Mouse (Mus musculus): Measurements from ENCODE around the gene Pllp. TPM values are rescaled to one million over a fixed set of nuclear protein-coding genes. Genes with fewer than 3 reads are reported as not detected.

Pllp gene
- polyA plus RNA-seq, 1 experiment from 2014 or later: 1.5 TPM

DNA sequence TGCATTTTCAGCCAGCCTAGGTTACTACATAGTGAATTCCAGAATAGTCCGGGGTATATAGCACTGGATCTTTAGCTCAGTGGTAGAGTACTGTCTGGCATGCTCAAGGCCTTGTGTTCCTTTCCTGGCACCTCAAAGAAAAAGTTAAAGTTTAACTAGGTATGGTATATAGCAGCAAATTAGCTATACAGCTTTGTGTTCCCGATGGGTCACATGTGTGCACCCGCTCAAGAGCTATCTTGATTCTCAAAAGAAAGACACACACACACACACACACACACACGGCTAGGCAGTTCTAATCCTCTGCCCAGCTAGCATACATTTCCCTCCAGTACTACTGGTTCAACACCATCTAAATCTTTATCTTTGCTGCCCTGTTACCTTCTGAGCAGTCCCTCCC lies 35.7 kb downstream of the Pllp start:
- Histone ChIP-seq H3K27me3 (ENCODE audit: control insufficient read depth, insufficient read depth, low read length) (no peaks in the 10 kb centered on the region), H3K4me2 (ENCODE audit: low read depth, low read length) (no peak overlapping the region), H3K9ac (replicated peaks; ENCODE audit: low read length) (no peak overlapping the region), H3K9me3 (replicated peaks; ENCODE audit: control insufficient read depth, low read length) (no peaks in the 10 kb centered on the region), H3K36me3 (replicated peaks; ENCODE audit: control insufficient read depth, insufficient read depth, low read depth, low read length) (no peaks in the 10 kb centered on the region; the same call in 1 of the 2 replicates), H3K4me3 (ENCODE audit: low read depth, low read length) (no peak overlapping the region), H3K27ac (replicated peaks; ENCODE audit: low read depth, low read length) (no peak overlapping the region), H3K4me1 (ENCODE audit: control insufficient read depth, insufficient read depth, low read length) (no peaks in the 10 kb centered on the region)
- ATAC-seq (replicated peaks; ENCODE audit: insufficient number of reproducible peaks, low FRiP score, low TSS enrichment, low read depth): no peak; the same call in 1 of the 2 replicates
- WGBS: 93% methylated on average over 4 of the region's 4 CpGs
- no peak for DNase-seq (ENCODE audit: low spot score)

DNA sequence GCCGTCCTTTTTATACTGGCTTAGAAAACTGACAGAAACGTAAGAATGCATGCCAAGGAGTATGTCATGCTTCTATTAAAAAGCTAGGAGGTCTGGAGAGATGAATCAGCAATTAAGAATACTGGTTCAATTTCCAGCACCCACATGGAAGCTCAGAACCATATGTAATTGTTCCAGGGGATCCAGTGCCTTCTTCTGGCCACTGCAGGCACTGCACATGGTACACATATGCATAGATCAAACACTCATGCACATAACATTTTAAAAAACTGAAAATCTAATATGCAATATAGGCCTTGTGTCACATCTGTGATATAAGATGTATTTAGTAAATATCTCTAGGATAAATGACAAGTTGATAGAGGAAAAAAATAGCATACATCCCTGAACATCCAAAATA lies 38.0 kb downstream of the Pllp start:
- Histone ChIP-seq H3K9me3 (replicated peaks; ENCODE audit: control insufficient read depth, low read length) (no peaks in the 10 kb centered on the region), H3K27ac (replicated peaks; ENCODE audit: low read depth, low read length) (no peak overlapping the region), H3K27me3 (ENCODE audit: control insufficient read depth, insufficient read depth, low read length) (no peaks in the 10 kb centered on the region), H3K36me3 (replicated peaks; ENCODE audit: control insufficient read depth, insufficient read depth, low read depth, low read length) (no peaks in the 10 kb centered on the region; the same call in 1 of the 2 replicates), H3K4me2 (ENCODE audit: low read depth, low read length) (no peak overlapping the region), H3K4me1 (ENCODE audit: control insufficient read depth, insufficient read depth, low read length) (no peaks in the 10 kb centered on the region), H3K9ac (replicated peaks; ENCODE audit: low read length) (no peak overlapping the region), H3K4me3 (ENCODE audit: low read depth, low read length) (no peak overlapping the region)
- DNase-seq (ENCODE audit: low spot score) (no peak), ATAC-seq (replicated peaks; ENCODE audit: insufficient number of reproducible peaks, low FRiP score, low TSS enrichment, low read depth) (no peak)
- WGBS: 80% methylated on average over 2 of the region's 2 CpGs

DNA sequence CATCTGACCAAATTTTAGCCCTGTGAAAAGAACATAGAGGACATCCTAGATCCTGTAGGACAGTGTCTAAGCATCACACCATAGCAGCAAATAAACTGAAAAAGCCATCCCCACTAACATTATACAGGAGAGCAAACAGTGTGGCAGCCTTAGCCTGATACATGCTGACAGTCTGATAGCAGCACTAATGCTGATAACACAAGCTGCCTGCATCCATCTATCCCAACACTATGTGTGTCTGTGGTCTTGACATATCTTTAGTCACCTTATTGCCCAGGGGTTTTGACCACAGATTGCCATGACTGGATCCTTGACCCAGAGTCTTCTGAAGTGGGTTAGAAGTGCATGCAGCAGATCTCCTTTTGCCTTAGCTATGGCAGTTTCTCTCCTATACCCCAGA lies 41.1 kb downstream of the Pllp start:
- no peak for DNase-seq (ENCODE audit: low spot score)
- Histone ChIP-seq H3K27me3 (ENCODE audit: control insufficient read depth, insufficient read depth, low read length) (no peaks in the 10 kb centered on the region), H3K36me3 (replicated peaks; ENCODE audit: control insufficient read depth, insufficient read depth, low read depth, low read length) (no peaks in the 10 kb centered on the region; the same call in none of the 2 replicates), H3K9me3 (replicated peaks; ENCODE audit: control insufficient read depth, low read length) (no peaks in the 10 kb centered on the region), H3K4me2 (ENCODE audit: low read depth, low read length) (no peak overlapping the region), H3K4me1 (ENCODE audit: control insufficient read depth, insufficient read depth, low read length) (no peaks in the 10 kb centered on the region), H3K27ac (replicated peaks; ENCODE audit: low read depth, low read length) (no peak overlapping the region), H3K4me3 (ENCODE audit: low read depth, low read length) (no peak overlapping the region), H3K9ac (replicated peaks; ENCODE audit: low read length) (no peak overlapping the region)
- ATAC-seq (replicated peaks; ENCODE audit: insufficient number of reproducible peaks, low FRiP score, low TSS enrichment, low read depth): no peak

DNA sequence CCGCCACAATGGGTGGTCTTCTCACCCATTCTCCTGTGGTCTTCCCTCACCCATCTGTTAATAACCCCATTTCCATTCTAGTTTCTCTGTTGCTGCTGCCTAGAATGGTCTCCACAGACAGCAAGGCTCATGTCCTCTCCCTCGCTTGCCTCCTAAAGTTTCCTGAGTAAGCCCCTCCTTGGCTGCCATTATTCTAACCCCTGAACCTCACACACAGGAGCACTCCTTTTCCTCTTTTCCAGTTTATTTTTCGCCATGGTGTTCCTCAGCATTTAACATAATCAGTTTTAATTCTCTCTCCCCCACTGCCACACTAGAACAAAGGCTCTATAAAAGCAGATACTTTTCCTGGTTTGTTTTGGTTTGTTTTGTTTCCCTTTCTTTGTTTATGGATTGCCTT lies 43.1 kb downstream of the Pllp start:
- no peak overlapping the region for H3K27ac ChIP-seq (replicated peaks; ENCODE audit: low read depth, low read length)
- H3K4me3 ChIP-seq (ENCODE audit: low read depth, low read length): no peak overlapping the region
- ATAC-seq (replicated peaks; ENCODE audit: insufficient number of reproducible peaks, low FRiP score, low TSS enrichment, low read depth) (no peak), DNase-seq (ENCODE audit: low spot score) (no peak)
- WGBS: 86% methylated on average over 3 of the region's 3 CpGs
- H3K27me3 ChIP-seq (ENCODE audit: control insufficient read depth, insufficient read depth, low read length): no peaks in the 10 kb centered on the region
- no peaks in the 10 kb centered on the region for H3K4me1 ChIP-seq (ENCODE audit: control insufficient read depth, insufficient read depth, low read length)
- no peak overlapping the region for H3K4me2 ChIP-seq (ENCODE audit: low read depth, low read length)
- no peak overlapping the region for H3K9ac ChIP-seq (replicated peaks; ENCODE audit: low read length)
- no peaks in the 10 kb centered on the region for H3K9me3 ChIP-seq (replicated peaks; ENCODE audit: control insufficient read depth, low read length)
- no peaks in the 10 kb centered on the region; the same call in none of the 2 replicates for H3K36me3 ChIP-seq (replicated peaks; ENCODE audit: control insufficient read depth, insufficient read depth, low read depth, low read length)

DNA sequence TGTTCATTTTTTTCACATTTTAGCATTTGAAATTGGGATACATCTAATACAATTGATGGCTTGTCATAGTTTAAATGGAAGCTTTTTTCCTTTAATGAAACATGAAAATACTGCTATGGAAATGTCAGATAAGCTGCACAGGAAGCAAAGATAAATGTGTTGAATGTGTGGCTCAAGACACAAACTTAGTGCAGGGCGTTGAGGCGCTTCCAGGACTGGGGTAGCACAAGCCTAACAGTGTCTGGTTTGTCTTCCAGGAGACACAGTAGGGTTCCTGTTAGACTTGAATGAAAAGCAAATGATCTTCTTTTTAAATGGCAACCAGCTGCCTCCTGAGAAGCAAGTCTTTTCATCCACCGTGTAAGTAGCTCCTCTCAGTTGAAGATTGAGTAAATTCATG lies 46.6 kb downstream of the Pllp start:
- no peak overlapping the region for H3K4me3 ChIP-seq (ENCODE audit: low read depth, low read length)
- DNase-seq (ENCODE audit: low spot score): no peak
- H3K27ac ChIP-seq (replicated peaks; ENCODE audit: low read depth, low read length): no peak overlapping the region
- H3K9ac ChIP-seq (replicated peaks; ENCODE audit: low read length): no peak overlapping the region
- H3K4me1 ChIP-seq (ENCODE audit: control insufficient read depth, insufficient read depth, low read length): no peaks in the 10 kb centered on the region
- no peak for ATAC-seq (replicated peaks; ENCODE audit: insufficient number of reproducible peaks, low FRiP score, low TSS enrichment, low read depth)
- H3K9me3 ChIP-seq (replicated peaks; ENCODE audit: control insufficient read depth, low read length): no peaks in the 10 kb centered on the region
- 39% methylated on average over 3 of the region's 3 CpGs for WGBS
- peaks cover 4% of the 10 kb centered on the region for H3K36me3 ChIP-seq (replicated peaks; ENCODE audit: control insufficient read depth, insufficient read depth, low read depth, low read length)
- no peaks in the 10 kb centered on the region for H3K27me3 ChIP-seq (ENCODE audit: control insufficient read depth, insufficient read depth, low read length)
- no peak overlapping the region for H3K4me2 ChIP-seq (ENCODE audit: low read depth, low read length)

DNA sequence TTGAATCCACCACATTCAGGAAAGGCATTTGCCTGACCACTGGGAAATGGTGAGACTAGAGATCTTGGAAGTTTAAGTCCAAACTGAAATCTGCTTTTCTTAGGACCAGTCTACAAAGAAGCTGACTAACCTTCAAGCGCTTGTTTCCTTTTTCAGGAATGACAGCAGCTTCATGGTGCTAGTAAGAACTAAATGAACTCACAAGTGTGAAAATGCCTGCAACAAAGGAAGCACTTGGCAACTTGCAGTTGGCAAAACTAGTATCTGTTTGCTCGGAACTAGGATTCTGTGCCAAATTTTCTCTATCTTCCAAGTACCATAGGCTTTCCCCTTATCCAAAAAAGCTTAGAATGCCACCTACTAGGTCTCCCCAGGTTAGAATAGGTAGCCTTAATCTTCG lies 49.9 kb downstream of the Pllp start:
- DNase-seq (ENCODE audit: low spot score) (no peak), ATAC-seq (replicated peaks; ENCODE audit: insufficient number of reproducible peaks, low FRiP score, low TSS enrichment, low read depth) (no peak)
- Histone ChIP-seq H3K4me2 (ENCODE audit: low read depth, low read length) (no peak overlapping the region), H3K9ac (replicated peaks; ENCODE audit: low read length) (no peak overlapping the region), H3K4me1 (ENCODE audit: control insufficient read depth, insufficient read depth, low read length) (no peaks in the 10 kb centered on the region), H3K9me3 (replicated peaks; ENCODE audit: control insufficient read depth, low read length) (no peaks in the 10 kb centered on the region), H3K4me3 (ENCODE audit: low read depth, low read length) (no peak overlapping the region), H3K36me3 (replicated peaks; ENCODE audit: control insufficient read depth, insufficient read depth, low read depth, low read length) (peaks cover 4% of the 10 kb centered on the region), H3K27ac (replicated peaks; ENCODE audit: low read depth, low read length) (no peak overlapping the region), H3K27me3 (ENCODE audit: control insufficient read depth, insufficient read depth, low read length) (no peaks in the 10 kb centered on the region)
- WGBS: 91% methylated on average over 3 of the region's 3 CpGs

DNA sequence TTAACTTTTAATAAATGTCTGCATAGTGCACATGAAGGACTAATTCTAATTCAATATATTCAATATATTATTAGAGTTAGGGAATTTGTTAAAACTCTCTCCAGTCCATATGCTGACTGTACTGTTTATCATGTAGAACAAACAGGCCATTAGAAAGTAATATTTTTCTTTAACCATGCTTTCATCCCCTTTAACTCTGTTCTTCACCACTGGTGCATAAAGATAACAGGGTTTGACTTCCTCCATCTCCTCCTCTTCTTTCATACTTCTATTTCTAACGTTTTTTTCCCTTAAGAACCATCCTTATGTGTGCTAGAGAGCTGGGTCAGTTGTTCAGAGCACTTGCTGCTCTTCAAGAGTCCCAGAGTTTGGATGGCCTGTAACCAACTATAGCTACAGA lies 50.9 kb downstream of the Pllp start:
- H3K9ac ChIP-seq (replicated peaks; ENCODE audit: low read length): no peak overlapping the region
- no peak overlapping the region for H3K4me3 ChIP-seq (ENCODE audit: low read depth, low read length)
- H3K4me1 ChIP-seq (ENCODE audit: control insufficient read depth, insufficient read depth, low read length): no peaks in the 10 kb centered on the region
- DNase-seq (ENCODE audit: low spot score): no peak
- H3K9me3 ChIP-seq (replicated peaks; ENCODE audit: control insufficient read depth, low read length): no peaks in the 10 kb centered on the region
- no peak for ATAC-seq (replicated peaks; ENCODE audit: insufficient number of reproducible peaks, low FRiP score, low TSS enrichment, low read depth)
- 50% methylated on average over 1 of the region's 1 CpGs for WGBS
- no peak overlapping the region for H3K27ac ChIP-seq (replicated peaks; ENCODE audit: low read depth, low read length)
- no peaks in the 10 kb centered on the region for H3K27me3 ChIP-seq (ENCODE audit: control insufficient read depth, insufficient read depth, low read length)
- H3K36me3 ChIP-seq (replicated peaks; ENCODE audit: control insufficient read depth, insufficient read depth, low read depth, low read length): peaks cover 4% of the 10 kb centered on the region
- H3K4me2 ChIP-seq (ENCODE audit: low read depth, low read length): no peak overlapping the region

DNA sequence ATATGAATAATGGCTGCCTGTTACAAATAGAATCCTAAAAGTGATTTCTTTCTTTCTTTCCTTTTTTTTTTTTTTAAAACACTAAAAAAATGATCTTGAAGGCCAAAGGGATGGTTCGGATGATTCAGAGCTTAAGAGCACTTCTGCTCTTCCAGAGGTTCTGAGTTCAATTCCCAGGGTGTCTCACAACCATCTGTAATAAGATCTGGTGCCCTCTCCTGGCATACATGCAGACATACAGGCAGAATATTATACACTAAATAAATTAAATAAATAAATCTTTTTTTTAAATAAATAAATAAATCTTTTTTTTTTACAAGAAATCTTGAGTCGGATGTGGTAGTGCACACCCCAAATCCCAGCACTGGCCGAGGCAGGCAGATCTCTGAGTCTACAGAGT lies 54.1 kb downstream of the Pllp start:
- H3K4me2 ChIP-seq (ENCODE audit: low read depth, low read length): no peak overlapping the region
- ATAC-seq (replicated peaks; ENCODE audit: insufficient number of reproducible peaks, low FRiP score, low TSS enrichment, low read depth) (no peak), DNase-seq (ENCODE audit: low spot score) (no peak)
- no peak overlapping the region for H3K27ac ChIP-seq (replicated peaks; ENCODE audit: low read depth, low read length)
- no peaks in the 10 kb centered on the region for H3K27me3 ChIP-seq (ENCODE audit: control insufficient read depth, insufficient read depth, low read length)
- H3K9me3 ChIP-seq (replicated peaks; ENCODE audit: control insufficient read depth, low read length): no peaks in the 10 kb centered on the region
- no peaks in the 10 kb centered on the region for H3K4me1 ChIP-seq (ENCODE audit: control insufficient read depth, insufficient read depth, low read length)
- no peak overlapping the region for H3K4me3 ChIP-seq (ENCODE audit: low read depth, low read length)
- no peaks in the 10 kb centered on the region; the same call in 1 of the 2 replicates for H3K36me3 ChIP-seq (replicated peaks; ENCODE audit: control insufficient read depth, insufficient read depth, low read depth, low read length)
- H3K9ac ChIP-seq (replicated peaks; ENCODE audit: low read length): no peak overlapping the region
- WGBS: 88% methylated on average over 3 of the region's 3 CpGs

All from embryonic facial prominence, embryonic 11.5 days (tissue).